ENCODE assay signal across 11 mouse cellular contexts in genomic region chr2:4159574-4160203, GRCm38 (mm10).
DNase-seq lines count a peak whose midpoint lies in the region; TF ChIP-seq lines count a peak whose summit lies in the region.
"Had no signal": no experiment of that assay in that cellular context is flagged by ENCODE, and none has a peak within 500 bp of the region (broad histone marks: within the 10 kb centered on the region; RNA-seq: fewer than 3 reads in every experiment).

No protein-coding gene starts in this region.

- peak; percentile 59 for TF ChIP-seq CTCF in layer of hippocampus, adult 2 months (conservative IDR thresholded peaks at IDR 0.05)

- H3K27ac ChIP-seq in layer of hippocampus, adult 2 months = no peak overlapping the region
- H3K27ac ChIP-seq: forebrain, embryonic 12.5 days; limb, embryonic 12.5 days; midbrain, embryonic 10.5 days; neural tube, embryonic 12.5 days had no signal

- no peak overlapping the region for H3K4me3 ChIP-seq in layer of hippocampus, adult 2 months
- H3K4me3 ChIP-seq: forebrain, embryonic 12.5 days; limb, embryonic 12.5 days; midbrain, embryonic 10.5 days; neural tube, embryonic 12.5 days had no signal

- no peak for DNase-seq in layer of hippocampus, adult 2 months (ENCODE audit: low spot score in 2 of 2)
- no peak for DNase-seq in layer of hippocampus, adult 11-12 months (ENCODE audit: low spot score)
- DNase-seq in 3T3-L1 (ENCODE audit: low read depth, low spot score) = peak; percentile 4
- peak; percentile 35 for DNase-seq in 416B (ENCODE audit: low read depth)
- peak; percentile 6 for DNase-seq in c-Kit-positive CD71-negative TER-119-negative erythroid progenitor cells, embryonic 14.5 days (ENCODE audit: low read depth)
- no peak for DNase-seq in embryo, embryonic 9.5 days (ENCODE audit: extremely low spot score)
- no peak for DNase-seq in kidney, adult 8-10 months

Comparison
In these comparisons a context has a peak if more than half of its experiments do, and no peak if none do; other contexts are left out.
1. DNase-seq: peak in 3T3-L1 (single experiment), 416B (single experiment) and c-Kit-positive CD71-negative TER-119-negative erythroid progenitor cells, embryonic 14.5 days (single experiment); none in layer of hippocampus, adult 2 months (0 of 2), layer of hippocampus, adult 11-12 months (single experiment), embryo, embryonic 9.5 days (single experiment) and kidney, adult 8-10 months (0 of 2).